Mouse (Mus musculus) heart, postnatal 0 days (tissue): ENCODE data around the gene Sync.

Experiments
- CTCF ChIP-seq: IDR thresholded peaks from 2 replicates; pipeline ENCODE4 v1.5.1; 2016; ENCODE audit warnings: antibody characterized with exemption, control low read depth, low read depth
- EP300 ChIP-seq: IDR thresholded peaks from 2 replicates; pipeline ENCODE4 v1.6.1; 2016; ENCODE audit warnings: antibody characterized with exemption, low read depth

- no peak for TF ChIP-seq CTCF
- no peak for TF ChIP-seq EP300
Measured at GRCm38 (mm10) chr4:129248243-129248767, 39.1 kb upstream of the Sync start.
